Mouse (Mus musculus) small intestine, adult 2 months (tissue): ENCODE measurements around the gene Gm867. TPM values are rescaled to one million over a fixed set of nuclear protein-coding genes. Genes with fewer than 3 reads are reported as not detected.
A peak's percentile ranks its signal among the peaks of the same experiment; 100 is the strongest.

Experiments used
- H3K27ac ChIP-seq: fragments of 200-500 bp; 2 replicates; pipeline ENCODE4 v1.5.1; 2012; ENCODE audit warnings: low read depth, low read length, control low read depth, inconsistent platforms; ENCODE audit not compliant: insufficient read depth
- H3K27me3 ChIP-seq: fragments of 200-500 bp; 2 replicates; pipeline ENCODE4 v1.6.1; 2012; ENCODE audit warnings: mild to moderate bottlenecking, moderate library complexity, low read length, inconsistent platforms; ENCODE audit not compliant: control insufficient read depth, insufficient read depth
- H3K36me3 ChIP-seq: fragments of 200-500 bp; 2 replicates; pipeline ENCODE4 v1.6.1; 2012; ENCODE audit warnings: mild to moderate bottlenecking, low read length, control low read depth, inconsistent platforms; ENCODE audit not compliant: control insufficient read depth, insufficient read depth
- H3K4me1 ChIP-seq: fragments of 200-500 bp; 2 replicates; pipeline ENCODE4 v1.6.1; 2012; ENCODE audit warnings: low read length, inconsistent platforms, mixed read lengths; ENCODE audit not compliant: control insufficient read depth, insufficient read depth, insufficient read length
- H3K4me3 ChIP-seq: fragments of 200-500 bp; 2 replicates; pipeline ENCODE4 v1.5.1; 2012; ENCODE audit warnings: low read depth, mild to moderate bottlenecking, control low read depth, inconsistent platforms, low read length, moderate library complexity
- CTCF ChIP-seq: fragments of 200-500 bp; IDR thresholded peaks from 2 replicates; pipeline ENCODE4 v1.5.1; 2012; ENCODE audit warnings: low read depth, mild to moderate bottlenecking, control low read depth, inconsistent platforms, low read length, moderate library complexity, mixed read lengths; ENCODE audit not compliant: insufficient replicate concordance, insufficient read length; ENCODE audit errors: extremely low read depth
- POLR2A ChIP-seq: fragments of 200-500 bp; IDR thresholded peaks from 2 replicates; pipeline ENCODE4 v1.6.1; 2012; ENCODE audit warnings: low read depth, mild to moderate bottlenecking, control low read depth, inconsistent platforms, low read length, moderate library complexity
- WGBS: fragments of 180-500 bp; shearing (Covaris S2); methylation state at CpG from one replicate; pipeline ENCODE4 v1.1.7; 2018; 5-methylcytosine and 5-hydroxymethylcytosine counted together
- polyA plus RNA-seq: library from polyadenylated mRNA; depleted of rRNA; stranded (reverse); fragments of >200 nt; gene quantifications from 2 replicates; pipeline ENCODE4 v1.2.3, GENCODE M21; 2012

Gene Gm867
- polyA plus RNA-seq, 1 experiment, result not detected

DNA sequence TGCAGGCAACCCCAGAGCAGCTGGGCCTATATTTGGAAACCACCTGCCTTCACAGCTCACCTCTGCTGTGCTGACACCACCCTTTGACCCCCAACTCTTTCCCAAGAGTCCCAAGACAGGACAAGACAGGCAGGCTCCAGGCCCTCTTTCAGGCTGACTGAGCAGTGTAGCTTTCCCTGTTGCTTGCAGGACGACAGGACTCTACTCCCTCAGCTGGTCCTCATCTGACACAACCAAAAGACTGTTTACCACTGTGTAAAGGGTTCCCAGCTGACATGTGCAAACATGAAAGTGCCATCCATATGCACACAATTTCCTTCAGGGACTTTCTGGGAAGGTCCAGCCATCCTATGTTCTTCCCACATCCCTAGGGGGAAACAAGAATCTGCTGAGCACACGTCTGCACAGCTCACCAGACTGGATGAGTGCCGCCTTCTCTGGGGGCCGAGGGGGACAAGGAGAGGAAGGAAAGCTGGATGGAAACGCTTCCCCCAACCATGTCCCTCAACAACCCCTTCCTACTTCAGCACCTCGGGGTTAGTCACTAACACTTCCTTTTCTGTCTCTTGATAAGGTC lies 27.4 kb downstream of the Gm867 start:
- peaks cover 51% of the 10 kb centered on the region for H3K36me3 ChIP-seq
- WGBS, result 62% methylated on average over 6 of the region's 6 CpGs

DNA sequence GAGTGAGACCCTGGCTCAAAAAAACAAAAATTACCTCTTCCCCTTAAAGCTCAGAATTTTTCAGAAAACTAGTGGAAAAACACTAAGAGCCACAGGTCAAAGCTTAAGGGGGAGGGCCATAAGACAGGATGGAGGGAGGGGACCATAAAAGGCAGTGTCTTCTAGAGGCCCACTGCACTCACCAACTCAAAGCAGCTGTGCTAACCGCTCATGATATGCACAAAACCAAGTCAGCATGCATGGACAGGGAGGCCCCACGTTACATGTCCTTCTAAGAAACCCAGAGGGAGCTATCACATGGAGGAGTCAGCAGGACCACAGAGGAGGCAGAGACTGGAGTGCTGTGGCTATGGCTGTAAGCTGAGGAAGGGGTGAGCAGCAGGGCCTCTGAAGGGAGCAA lies 29.8 kb downstream of the Gm867 start:
- Histone ChIP-seq H3K27me3 (no peaks in the 10 kb centered on the region), H3K27ac (no peak overlapping the region), H3K4me3 (no peak overlapping the region), H3K4me1 (no peaks in the 10 kb centered on the region), H3K36me3 (peaks cover 58% of the 10 kb centered on the region)
- WGBS, result 86% methylated on average over 2 of the region's 2 CpGs
- TF ChIP-seq POLR2A (no peak), CTCF (no peak)

More for the DNA sequence above, 27.4 kb downstream of the Gm867 start:
- H3K4me1 ChIP-seq, result no peaks in the 10 kb centered on the region
- H3K4me3 ChIP-seq, result no peak overlapping the region
- H3K27ac ChIP-seq, result no peak overlapping the region
- TF ChIP-seq POLR2A, result no peak
- no peaks in the 10 kb centered on the region for H3K27me3 ChIP-seq

DNA sequence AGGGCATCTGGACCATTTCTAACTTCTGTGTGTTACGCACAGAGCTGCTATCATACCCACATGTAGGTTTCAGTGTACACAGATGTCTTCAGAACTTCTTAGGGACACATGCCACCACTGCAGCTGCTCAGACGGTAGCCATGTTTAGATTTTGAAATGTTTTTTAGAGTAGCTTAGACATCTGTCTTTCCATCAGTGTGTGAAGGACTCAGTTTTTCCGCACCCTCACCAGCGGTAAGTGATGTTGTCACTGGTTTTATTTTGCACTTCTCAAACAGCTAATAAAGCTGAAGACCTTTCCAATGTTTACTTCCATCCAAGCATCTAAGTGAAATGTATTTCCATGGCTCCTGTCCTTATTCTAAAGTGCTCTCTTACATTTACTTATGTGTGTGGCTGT lies 33.6 kb downstream of the Gm867 start:
- Histone ChIP-seq H3K4me3 (no peak overlapping the region), H3K27me3 (no peaks in the 10 kb centered on the region), H3K4me1 (no peaks in the 10 kb centered on the region), H3K27ac (no peak overlapping the region), H3K36me3 (peaks cover 72% of the 10 kb centered on the region)
- TF ChIP-seq CTCF (no peak), POLR2A (no peak)
- 92% methylated on average over 4 of the region's 4 CpGs for WGBS

DNA sequence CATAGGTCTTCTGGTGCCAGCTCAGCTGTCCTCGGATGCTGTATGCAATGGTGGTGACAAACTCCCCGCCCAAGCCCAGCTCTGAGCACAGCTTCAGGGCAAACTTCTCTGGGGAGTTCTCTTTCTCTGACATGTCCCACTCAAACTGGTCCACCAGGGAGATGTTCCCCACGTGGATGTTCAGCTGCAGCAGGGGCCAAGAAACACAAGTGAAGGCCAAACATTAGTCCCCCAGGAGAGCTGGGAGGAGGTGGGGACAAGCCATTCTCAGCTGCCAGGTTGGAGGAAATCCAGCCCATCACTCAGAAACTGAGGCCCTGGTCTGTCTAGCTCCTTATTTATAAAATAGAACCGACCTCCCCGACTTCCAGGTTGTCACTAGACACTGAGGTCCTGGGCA lies 36.1 kb downstream of the Gm867 start:
- Histone ChIP-seq H3K4me1 (no peaks in the 10 kb centered on the region), H3K36me3 (peaks cover 62% of the 10 kb centered on the region), H3K4me3 (no peak overlapping the region), H3K27ac (no peak overlapping the region), H3K27me3 (no peaks in the 10 kb centered on the region)
- 81% methylated on average over 5 of the region's 5 CpGs for WGBS
- no peak for TF ChIP-seq CTCF

DNA sequence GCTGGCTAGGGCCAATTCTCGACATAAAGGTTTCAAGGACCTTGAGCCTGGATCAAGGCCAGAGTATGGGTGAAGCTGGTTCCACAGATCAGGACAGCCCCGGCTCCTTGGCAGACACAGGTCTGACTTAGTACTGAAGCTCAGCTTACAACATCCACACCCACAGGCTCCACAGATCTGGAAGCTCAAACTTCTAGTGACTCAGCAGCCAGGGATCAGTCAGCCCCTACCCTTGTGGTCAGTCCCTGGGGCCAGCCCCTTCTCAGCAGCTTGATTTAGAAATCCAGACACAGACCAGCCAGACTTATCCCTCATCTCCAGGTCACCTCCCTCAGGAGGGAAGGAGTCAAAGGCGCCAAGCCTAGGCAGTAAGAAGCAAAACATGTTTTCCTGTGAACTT lies 41.6 kb downstream of the Gm867 start:
- 27% methylated on average over 3 of the region's 3 CpGs for WGBS
- H3K27me3 ChIP-seq, result no peaks in the 10 kb centered on the region
- H3K36me3 ChIP-seq, result peaks cover 52% of the 10 kb centered on the region
- H3K27ac ChIP-seq, result no peak overlapping the region
- 0 out of 2 replicates have a peak, but pooled peaks cover under 1% of the 10 kb centered on the region for H3K4me1 ChIP-seq
- no peak for TF ChIP-seq POLR2A
- TF ChIP-seq CTCF, result no peak
- H3K4me3 ChIP-seq, result no peak overlapping the region

DNA sequence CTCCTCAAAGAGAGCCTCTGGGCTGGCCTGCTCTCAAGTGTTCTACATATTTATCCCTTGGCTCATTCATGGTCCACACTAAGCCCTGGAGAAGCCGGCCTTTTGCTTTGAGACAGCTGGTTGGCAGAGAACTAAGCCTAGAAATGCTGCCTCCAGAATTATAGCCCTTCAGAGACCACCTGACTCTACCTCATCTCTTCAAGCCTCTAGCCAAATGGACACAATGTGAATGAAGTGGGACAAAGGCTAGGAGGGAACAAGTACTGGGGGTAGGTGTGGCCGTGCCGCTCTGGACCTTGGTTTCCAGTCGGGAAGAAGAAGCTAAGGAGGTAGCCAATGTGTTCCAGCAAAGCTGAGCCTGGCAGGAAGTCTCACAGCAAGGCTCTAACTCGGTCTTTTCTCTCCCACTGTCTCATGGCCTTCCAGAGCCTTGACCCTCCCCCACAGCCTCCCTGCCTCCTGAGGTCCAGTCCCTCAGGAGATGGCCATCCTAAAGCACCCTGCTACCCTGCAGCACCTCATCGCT lies 42.4 kb downstream of the Gm867 start:
- Histone ChIP-seq H3K4me1 (peaks cover 6% of the 10 kb centered on the region; the same call in 1 of the 2 replicates), H3K4me3 (no peak overlapping the region), H3K27ac (no peak overlapping the region), H3K27me3 (no peaks in the 10 kb centered on the region), H3K36me3 (peaks cover 46% of the 10 kb centered on the region)
- TF ChIP-seq POLR2A (no peak), CTCF (no peak)
- 72% methylated on average over 6 of the region's 6 CpGs for WGBS

DNA sequence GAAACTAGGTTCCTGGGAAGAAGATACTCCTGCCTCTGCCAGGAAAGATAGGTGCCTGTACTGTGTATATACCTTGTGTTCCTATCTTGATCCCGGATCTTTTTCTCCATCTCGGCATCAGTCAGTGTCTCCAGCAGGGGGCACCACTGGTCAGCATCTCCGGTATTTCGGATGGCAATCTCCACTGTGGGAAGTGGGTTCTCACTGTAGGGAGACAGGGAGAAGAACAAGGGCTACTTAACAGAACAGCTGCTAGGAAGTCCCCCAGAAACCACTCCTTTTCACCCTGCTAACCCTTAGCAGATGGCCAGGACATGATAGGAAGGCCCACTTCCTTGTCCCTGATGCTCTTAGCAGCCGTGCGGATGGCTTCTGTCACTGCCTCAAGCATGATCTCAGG lies 43.1 kb downstream of the Gm867 start:
- Histone ChIP-seq H3K4me1 (peaks cover 8% of the 10 kb centered on the region), H3K36me3 (peaks cover 40% of the 10 kb centered on the region), H3K27ac (no peak overlapping the region), H3K27me3 (no peaks in the 10 kb centered on the region), H3K4me3 (no peak overlapping the region)
- 32% methylated on average over 6 of the region's 6 CpGs for WGBS
- TF ChIP-seq POLR2A (no peak), CTCF (peak; percentile 82; the same call in 1 of the 2 replicates)

DNA sequence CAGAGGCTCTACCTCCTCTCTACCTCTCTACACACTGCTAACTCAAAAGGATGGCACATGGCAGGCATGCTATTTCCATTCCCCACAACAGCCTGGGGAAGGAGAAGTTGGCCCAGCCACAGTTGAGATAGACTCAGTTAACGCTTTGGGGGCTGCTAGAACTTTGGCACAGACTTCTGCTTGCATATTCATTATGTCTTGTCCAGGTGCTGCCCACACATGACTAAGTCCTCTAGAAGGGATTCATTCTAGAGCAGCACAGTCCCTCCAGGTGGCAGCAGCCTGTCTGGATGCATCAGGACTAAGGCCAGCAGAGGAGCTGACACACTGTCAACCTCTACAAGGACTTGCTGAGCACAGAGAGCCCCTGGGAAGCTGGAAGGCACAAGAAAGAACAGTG lies 44.3 kb downstream of the Gm867 start:
- H3K27ac ChIP-seq, result no peak overlapping the region
- H3K4me3 ChIP-seq, result no peak overlapping the region
- no peaks in the 10 kb centered on the region for H3K27me3 ChIP-seq
- TF ChIP-seq CTCF, result no peak
- WGBS, result 95% methylated on average over 1 of the region's 1 CpGs
- H3K4me1 ChIP-seq, result peaks cover 8% of the 10 kb centered on the region
- H3K36me3 ChIP-seq, result peaks cover 33% of the 10 kb centered on the region
